Mouse (Mus musculus): ENCODE measurements around the gene 2410004B18Rik. TPM values are rescaled to one million over a fixed set of nuclear protein-coding genes. Genes with fewer than 3 reads are reported as not detected.

2410004B18Rik gene
- total and polyA plus RNA-seq, 2 experiments from 2014 or later = 57.5 to 97.3 TPM

GRCm38 (mm10) chr3:145929525-145930400 lies 8.1 kb upstream of the 2410004B18Rik start:
- H3K9ac ChIP-seq = no peak overlapping the region
- no peak overlapping the region for H3K27ac ChIP-seq (ENCODE audit: low read depth, low read length)
- TF ChIP-seq CTCF (IDR thresholded peaks at IDR 0.05; ENCODE audit: low read depth) = no peak
- no peak for DNase-seq
- peaks cover 25% of the 10 kb centered on the region for H3K36me3 ChIP-seq (ENCODE audit: insufficient read depth)
- no peaks in the 10 kb centered on the region for H3K27me3 ChIP-seq (ENCODE audit: insufficient read depth, low read length)
- H3K4me2 ChIP-seq (ENCODE audit: low read depth) = no peak overlapping the region
- H3K9me3 ChIP-seq (ENCODE audit: low read length) = no peaks in the 10 kb centered on the region
- no peak overlapping the region for H3K4me3 ChIP-seq (ENCODE audit: low read depth, low read length)
- no peaks in the 10 kb centered on the region for H3K4me1 ChIP-seq (ENCODE audit: insufficient read depth)
- no peak for ATAC-seq
- WGBS = 75% methylated on average over 7 of the region's 7 CpGs

GRCm38 (mm10) chr3:145933845-145934244 lies 4.0 kb upstream of the 2410004B18Rik start:
- TF ChIP-seq CTCF (IDR thresholded peaks at IDR 0.05; ENCODE audit: low read depth) = no peak
- H3K27me3 ChIP-seq (ENCODE audit: insufficient read depth, low read length) = no peaks in the 10 kb centered on the region
- H3K4me3 ChIP-seq (ENCODE audit: low read depth, low read length) = no peak overlapping the region
- H3K4me2 ChIP-seq (ENCODE audit: low read depth) = no peak overlapping the region
- peaks cover 3% of the 10 kb centered on the region for H3K4me1 ChIP-seq (ENCODE audit: insufficient read depth)
- H3K9ac ChIP-seq = no peak overlapping the region
- no peak overlapping the region for H3K27ac ChIP-seq (ENCODE audit: low read depth, low read length)
- ATAC-seq = no peak
- 88% methylated on average over 9 of the region's 9 CpGs for WGBS
- no peak for DNase-seq
- H3K9me3 ChIP-seq (ENCODE audit: low read length) = no peaks in the 10 kb centered on the region
- H3K36me3 ChIP-seq (ENCODE audit: insufficient read depth) = peaks cover 25% of the 10 kb centered on the region

GRCm38 (mm10) chr3:145938405-145939349 lies 863 bp downstream of the 2410004B18Rik start:
- peak overlapping the region; percentile 78 for H3K9ac ChIP-seq
- peak overlapping the region; percentile 85 for H3K27ac ChIP-seq (ENCODE audit: low read depth, low read length)
- TF ChIP-seq CTCF (IDR thresholded peaks at IDR 0.05; ENCODE audit: low read depth) = 0 out of 2 replicates have a peak, but pooled peaks have one; percentile 25
- no peaks in the 10 kb centered on the region for H3K9me3 ChIP-seq (ENCODE audit: low read length)
- H3K27me3 ChIP-seq (ENCODE audit: insufficient read depth, low read length) = no peaks in the 10 kb centered on the region
- ATAC-seq (no peak; the same call in 1 of the 2 replicates), DNase-seq (no peak)
- peak overlapping the region; percentile 82 for H3K4me2 ChIP-seq (ENCODE audit: low read depth)
- peaks cover 16% of the 10 kb centered on the region for H3K36me3 ChIP-seq (ENCODE audit: insufficient read depth)
- WGBS = 23% methylated on average over 48 of the region's 50 CpGs
- H3K4me1 ChIP-seq (ENCODE audit: insufficient read depth) = peaks cover 13% of the 10 kb centered on the region
- peak overlapping the region; percentile 94 for H3K4me3 ChIP-seq (ENCODE audit: low read depth, low read length)

- H3K9me3 ChIP-seq (ENCODE audit: low read length) = no peaks in the 10 kb centered on the region
- no peak overlapping the region for H3K9ac ChIP-seq
- ATAC-seq = no peak
- DNase-seq = no peak
- no peak overlapping the region for H3K27ac ChIP-seq (ENCODE audit: low read depth, low read length)
- H3K27me3 ChIP-seq (ENCODE audit: insufficient read depth, low read length) = no peaks in the 10 kb centered on the region
- WGBS = 89% methylated on average over 12 of the region's 12 CpGs
- peak overlapping the region; percentile 82 for H3K4me2 ChIP-seq (ENCODE audit: low read depth)
- no peak overlapping the region for H3K4me3 ChIP-seq (ENCODE audit: low read depth, low read length)
- peaks cover 20% of the 10 kb centered on the region for H3K36me3 ChIP-seq (ENCODE audit: insufficient read depth)
- peaks cover 13% of the 10 kb centered on the region for H3K4me1 ChIP-seq (ENCODE audit: insufficient read depth)
- no peak for TF ChIP-seq CTCF (IDR thresholded peaks at IDR 0.05; ENCODE audit: low read depth)
Measured at GRCm38 (mm10) chr3:145939402-145939801, 1.6 kb downstream of the 2410004B18Rik start.

- H3K9ac ChIP-seq = no peak overlapping the region
- H3K4me3 ChIP-seq (ENCODE audit: low read depth, low read length) = no peak overlapping the region
- no peak for ATAC-seq
- H3K36me3 ChIP-seq (ENCODE audit: insufficient read depth) = peaks cover 26% of the 10 kb centered on the region
- H3K27me3 ChIP-seq (ENCODE audit: insufficient read depth, low read length) = no peaks in the 10 kb centered on the region
- WGBS = 77% methylated on average over 4 of the region's 4 CpGs
- peak overlapping the region; percentile 82; the same call in 1 of the 2 replicates for H3K4me2 ChIP-seq (ENCODE audit: low read depth)
- DNase-seq = no peak
- no peak overlapping the region for H3K27ac ChIP-seq (ENCODE audit: low read depth, low read length)
- no peak for TF ChIP-seq CTCF (IDR thresholded peaks at IDR 0.05; ENCODE audit: low read depth)
- peaks cover 13% of the 10 kb centered on the region for H3K4me1 ChIP-seq (ENCODE audit: insufficient read depth)
- H3K9me3 ChIP-seq (ENCODE audit: low read length) = no peaks in the 10 kb centered on the region
Measured at GRCm38 (mm10) chr3:145939971-145940370, 2.2 kb downstream of the 2410004B18Rik start.

GRCm38 (mm10) chr3:145941971-145942370 lies 4.2 kb downstream of the 2410004B18Rik start:
- Histone ChIP-seq H3K27ac (ENCODE audit: low read depth, low read length) (no peak overlapping the region), H3K4me1 (ENCODE audit: insufficient read depth) (peaks cover 13% of the 10 kb centered on the region), H3K4me3 (ENCODE audit: low read depth, low read length) (no peak overlapping the region), H3K9ac (no peak overlapping the region), H3K4me2 (ENCODE audit: low read depth) (no peak overlapping the region), H3K36me3 (ENCODE audit: insufficient read depth) (peaks cover 30% of the 10 kb centered on the region), H3K27me3 (ENCODE audit: insufficient read depth, low read length) (no peaks in the 10 kb centered on the region), H3K9me3 (ENCODE audit: low read length) (no peaks in the 10 kb centered on the region)
- peak; percentile 72 for DNase-seq
- peak; percentile 91 for TF ChIP-seq CTCF (IDR thresholded peaks at IDR 0.05; ENCODE audit: low read depth)
- WGBS = 10% methylated on average over 3 of the region's 3 CpGs
- no peak for ATAC-seq
